Mouse (Mus musculus): ENCODE results near the gene Cyp17a1. TPM values are rescaled to one million over a fixed set of nuclear protein-coding genes. Genes with fewer than 3 reads are reported as not detected.

Gene Cyp17a1
- polyA plus RNA-seq, 1 experiment from 2014 or later = not detected

DNA sequence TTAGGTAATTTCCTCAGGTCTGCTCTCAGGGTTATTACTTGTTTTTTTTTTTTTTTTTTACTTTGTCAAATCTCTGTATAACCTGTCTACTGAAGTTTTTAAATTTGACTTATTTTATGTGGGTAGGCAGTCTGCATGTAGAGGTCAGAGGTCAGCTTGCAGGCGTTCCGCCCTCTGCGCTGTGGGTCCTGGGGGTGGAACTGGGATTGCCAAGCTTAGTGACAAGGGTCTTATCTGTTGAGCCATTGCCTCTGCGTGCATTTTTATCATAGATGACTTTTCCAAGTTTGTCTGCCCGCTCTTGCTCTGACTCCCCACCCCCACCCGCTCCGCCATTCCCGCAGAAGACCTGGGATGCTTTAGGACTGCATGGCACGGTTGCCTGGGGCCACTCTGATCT is 37.2 kb downstream of the Cyp17a1 start:
- Histone ChIP-seq H3K9me3 (no peaks in the 10 kb centered on the region), H3K4me2 (no peak overlapping the region), H3K27me3 (no peaks in the 10 kb centered on the region), H3K4me3 (no peak overlapping the region), H3K4me1 (replicated peaks) (peaks cover 18% of the 10 kb centered on the region), H3K27ac (no peak overlapping the region), H3K36me3 (peaks cover 12% of the 10 kb centered on the region), H3K9ac (no peak overlapping the region)
- 65% methylated on average over 9 of the region's 9 CpGs for WGBS
- no peak for ATAC-seq (ENCODE audit: low FRiP score)

DNA sequence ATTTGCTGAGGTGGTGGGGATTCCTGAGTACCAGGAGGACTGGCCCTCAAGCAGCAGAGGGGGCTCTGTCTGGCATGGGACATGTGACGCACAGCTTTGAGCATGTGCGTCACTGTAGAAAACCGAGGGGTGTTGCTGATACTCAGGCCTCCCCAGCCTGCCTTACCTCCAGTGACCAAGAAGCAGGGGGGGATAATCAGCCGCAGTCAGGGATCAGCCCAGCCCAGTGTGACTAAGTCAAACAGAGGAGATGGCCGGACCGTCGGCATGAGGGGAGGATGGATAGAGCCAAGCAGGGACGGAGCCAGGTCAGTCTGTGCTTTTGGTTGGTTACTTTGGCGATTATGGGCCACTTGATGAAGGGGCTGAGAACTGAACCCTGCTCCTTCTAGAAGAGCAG is 41.3 kb downstream of the Cyp17a1 start:
- no peaks in the 10 kb centered on the region for H3K27me3 ChIP-seq
- H3K4me3 ChIP-seq = no peak overlapping the region
- ATAC-seq (ENCODE audit: low FRiP score) = no peak
- 86% methylated on average over 9 of the region's 9 CpGs for WGBS
- peaks cover 17% of the 10 kb centered on the region for H3K4me1 ChIP-seq (replicated peaks)
- 0 out of 2 replicates have a peak, but pooled peaks cover 3% of the 10 kb centered on the region for H3K36me3 ChIP-seq
- H3K27ac ChIP-seq = no peak overlapping the region
- H3K9ac ChIP-seq = no peak overlapping the region
- H3K4me2 ChIP-seq = no peak overlapping the region
- H3K9me3 ChIP-seq = no peaks in the 10 kb centered on the region

DNA sequence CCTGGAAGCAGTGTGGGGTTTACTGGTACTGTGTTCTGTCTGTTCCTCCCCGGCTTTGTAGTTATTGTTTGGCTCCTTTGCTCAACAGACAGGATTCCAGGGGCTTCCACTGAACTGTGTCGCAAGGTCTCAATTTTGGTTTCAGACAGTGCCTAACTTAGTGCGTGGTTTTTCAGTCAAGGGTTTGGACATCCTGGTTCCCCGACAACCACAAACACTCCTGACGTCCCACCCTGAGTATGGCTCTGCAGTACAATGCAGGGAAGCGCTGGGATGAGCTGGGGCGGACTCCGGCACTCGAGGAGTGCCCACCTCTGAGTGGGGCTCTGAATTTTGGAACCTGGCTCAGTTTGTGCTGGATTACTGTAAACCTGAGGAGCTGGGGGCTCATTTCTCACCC is 43.2 kb downstream of the Cyp17a1 start:
- Histone ChIP-seq H3K36me3 (peaks cover 13% of the 10 kb centered on the region), H3K27me3 (no peaks in the 10 kb centered on the region), H3K27ac (no peak overlapping the region), H3K9me3 (no peaks in the 10 kb centered on the region), H3K4me2 (no peak overlapping the region), H3K4me3 (no peak overlapping the region), H3K4me1 (replicated peaks) (peaks cover 14% of the 10 kb centered on the region), H3K9ac (no peak overlapping the region)
- no peak for ATAC-seq (ENCODE audit: low FRiP score)
- 76% methylated on average over 9 of the region's 9 CpGs for WGBS

DNA sequence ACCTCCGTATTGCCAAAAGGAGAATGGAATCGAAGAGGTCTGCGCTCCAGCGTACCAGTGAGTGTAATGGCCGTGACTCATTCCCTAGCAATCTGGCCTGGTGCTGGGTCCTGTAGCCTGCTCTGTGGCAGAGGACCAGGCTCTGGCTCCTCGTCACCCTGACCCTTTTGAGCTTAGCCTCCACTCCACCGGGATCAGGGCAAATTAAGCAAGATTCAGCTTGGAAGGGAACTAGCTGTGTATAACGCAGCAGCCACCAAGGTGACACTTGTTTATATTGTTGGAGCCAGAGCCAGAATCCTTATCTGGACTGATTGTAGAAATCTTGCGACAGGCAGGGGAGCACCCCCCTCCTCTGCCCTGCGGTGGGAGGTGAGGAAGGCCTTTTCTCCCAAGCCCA is 44.6 kb downstream of the Cyp17a1 start:
- Histone ChIP-seq H3K27me3 (no peaks in the 10 kb centered on the region), H3K27ac (no peak overlapping the region), H3K9ac (no peak overlapping the region), H3K36me3 (peaks cover 11% of the 10 kb centered on the region), H3K4me3 (no peak overlapping the region), H3K9me3 (no peaks in the 10 kb centered on the region), H3K4me1 (replicated peaks) (peaks cover 28% of the 10 kb centered on the region), H3K4me2 (no peak overlapping the region)
- ATAC-seq (ENCODE audit: low FRiP score) = no peak
- 90% methylated on average over 10 of the region's 10 CpGs for WGBS

DNA sequence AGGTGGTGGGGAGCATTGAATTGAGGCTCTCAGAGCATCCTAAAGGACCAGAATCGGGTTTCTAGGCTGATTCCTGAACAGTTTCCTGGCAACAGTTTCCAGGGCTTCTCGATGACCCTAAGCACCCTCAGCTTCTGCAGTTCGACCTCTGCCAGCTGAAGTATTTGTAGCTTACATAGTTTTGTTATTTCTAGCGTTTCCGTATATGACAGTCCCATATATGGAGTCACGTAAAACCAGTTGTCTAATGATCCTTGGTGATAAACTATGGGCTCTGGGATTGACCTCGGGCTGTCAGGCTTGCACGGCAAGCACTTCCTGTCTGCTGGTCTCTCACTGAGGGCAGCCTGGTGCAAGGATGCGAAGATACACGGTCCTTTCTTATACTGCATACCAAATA is 47.5 kb downstream of the Cyp17a1 start:
- Histone ChIP-seq H3K36me3 (peaks cover 11% of the 10 kb centered on the region), H3K4me3 (no peak overlapping the region), H3K9me3 (no peaks in the 10 kb centered on the region), H3K4me1 (replicated peaks) (peaks cover 57% of the 10 kb centered on the region), H3K9ac (no peak overlapping the region), H3K27me3 (no peaks in the 10 kb centered on the region), H3K4me2 (no peak overlapping the region), H3K27ac (no peak overlapping the region)
- no peak for ATAC-seq (ENCODE audit: low FRiP score)
- 71% methylated on average over 10 of the region's 10 CpGs for WGBS

DNA sequence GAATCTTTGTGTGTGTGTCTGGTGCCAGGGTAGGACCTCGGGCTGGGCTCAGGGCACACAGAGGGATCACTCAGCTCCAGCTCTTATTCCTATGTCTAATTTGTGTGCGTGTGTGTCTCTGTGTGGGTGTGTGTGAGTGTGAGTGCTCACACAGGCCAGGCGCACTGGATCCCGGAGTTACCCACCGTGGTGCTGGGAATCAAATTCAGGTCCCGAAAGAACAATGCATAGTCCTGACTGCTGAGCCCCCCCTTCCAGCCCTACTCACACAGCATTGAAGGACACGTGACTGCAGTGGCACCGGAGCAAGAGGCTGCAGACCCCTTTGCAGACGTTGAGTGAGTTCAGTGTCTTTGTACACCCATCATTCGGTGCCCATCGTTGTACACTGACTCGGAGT is 48.0 kb downstream of the Cyp17a1 start:
- Histone ChIP-seq H3K9ac (no peak overlapping the region), H3K4me1 (replicated peaks) (peaks cover 58% of the 10 kb centered on the region), H3K4me2 (no peak overlapping the region; the same call in 1 of the 2 replicates), H3K27me3 (no peaks in the 10 kb centered on the region), H3K36me3 (peaks cover 11% of the 10 kb centered on the region), H3K9me3 (no peaks in the 10 kb centered on the region), H3K4me3 (no peak overlapping the region), H3K27ac (peak overlapping the region; percentile 70)
- ATAC-seq (ENCODE audit: low FRiP score) = no peak
- 93% methylated on average over 12 of the region's 12 CpGs for WGBS

DNA sequence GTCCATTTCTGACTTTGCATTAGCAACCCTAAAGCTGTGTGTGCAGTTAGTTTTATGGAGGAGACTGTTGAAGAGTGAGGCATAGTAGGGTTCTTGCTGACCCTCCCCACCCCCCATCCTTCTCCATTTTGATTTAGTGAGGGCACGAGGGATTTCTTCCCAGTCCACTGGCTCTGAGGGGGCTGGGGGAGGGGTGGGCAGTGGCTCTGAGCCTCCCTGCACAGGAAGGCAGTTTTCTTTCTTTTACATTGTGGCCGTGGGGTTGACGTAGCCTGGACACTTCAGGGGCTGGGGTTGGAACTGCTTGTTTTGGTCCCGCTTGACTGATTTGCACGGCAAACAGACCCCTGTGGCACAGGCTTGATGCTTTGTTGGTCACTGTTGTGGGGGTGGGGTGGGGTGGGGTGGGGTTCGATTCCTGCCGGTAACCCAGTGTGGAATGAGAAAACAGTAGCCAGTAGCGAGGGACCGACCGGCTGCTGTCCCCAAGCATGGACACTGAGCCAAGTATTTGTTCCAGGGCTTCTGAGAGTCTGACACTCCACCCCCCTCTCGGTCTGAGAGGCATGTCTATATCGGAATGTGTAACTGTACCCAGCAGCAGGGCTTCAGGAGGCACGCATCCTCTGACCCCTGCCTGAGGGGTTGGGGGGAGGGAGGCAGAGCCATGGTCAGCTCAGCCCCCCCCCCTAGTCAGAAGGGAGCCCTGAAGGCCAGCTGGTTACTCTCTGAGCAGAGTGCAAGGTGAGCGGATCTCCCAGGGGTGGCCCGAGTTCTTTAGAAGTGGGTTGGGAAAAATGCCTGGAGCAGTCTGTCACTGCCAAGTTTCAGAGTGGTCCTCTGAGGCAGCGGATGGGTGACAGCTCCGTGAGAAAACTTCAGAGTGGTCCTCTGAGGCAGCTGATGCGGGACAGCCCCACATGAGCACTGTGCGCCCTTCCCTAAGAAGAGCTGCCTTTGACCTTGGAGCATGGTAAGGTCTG is 48.9 kb downstream of the Cyp17a1 start:
- Histone ChIP-seq H3K9me3 (no peaks in the 10 kb centered on the region), H3K27ac (peak overlapping the region; percentile 70), H3K36me3 (peaks cover 11% of the 10 kb centered on the region), H3K4me2 (peak overlapping the region; percentile 46), H3K9ac (peak overlapping the region; percentile 53), H3K4me1 (replicated peaks) (peaks cover 65% of the 10 kb centered on the region), H3K4me3 (peak overlapping the region; percentile 11; the same call in 1 of the 2 replicates), H3K27me3 (no peaks in the 10 kb centered on the region)
- peak; percentile 57 for ATAC-seq (ENCODE audit: low FRiP score)
- 17% methylated on average over 19 of the region's 19 CpGs for WGBS

DNA sequence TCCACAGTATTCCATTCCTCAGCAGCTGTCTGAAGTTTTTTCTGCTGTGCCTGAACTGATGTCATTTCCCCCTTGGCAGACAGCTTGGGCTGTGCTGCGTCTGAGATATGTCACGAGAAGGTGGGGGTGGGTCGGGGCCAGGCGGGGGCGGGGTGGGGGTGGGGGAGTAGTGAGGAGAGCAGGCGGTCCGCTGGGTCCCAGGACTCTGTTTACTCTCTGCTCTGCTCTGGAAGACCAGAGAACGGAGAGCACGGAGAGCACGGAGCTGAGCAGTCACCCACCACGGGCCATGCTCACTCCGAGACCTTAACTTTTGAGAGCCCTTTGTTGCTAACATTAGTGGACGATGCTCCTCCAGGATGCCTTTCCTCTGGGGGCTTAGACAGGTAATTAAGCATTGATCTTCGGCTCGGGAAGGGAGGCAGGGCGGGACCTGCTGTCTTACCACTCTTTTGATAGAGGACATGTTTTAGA is 49.7 kb downstream of the Cyp17a1 start:
- Histone ChIP-seq H3K9ac (peak overlapping the region; percentile 53; the same call in 1 of the 2 replicates), H3K4me1 (replicated peaks) (peaks cover 73% of the 10 kb centered on the region), H3K4me2 (peak overlapping the region; percentile 46), H3K27ac (peak overlapping the region; percentile 70), H3K9me3 (no peaks in the 10 kb centered on the region), H3K36me3 (peaks cover 11% of the 10 kb centered on the region), H3K27me3 (no peaks in the 10 kb centered on the region), H3K4me3 (peak overlapping the region; percentile 11; the same call in 1 of the 2 replicates)
- 4% methylated on average over 16 of the region's 16 CpGs for WGBS
- ATAC-seq (ENCODE audit: low FRiP score) = peak; percentile 47; the same call in 1 of the 2 replicates

DNA sequence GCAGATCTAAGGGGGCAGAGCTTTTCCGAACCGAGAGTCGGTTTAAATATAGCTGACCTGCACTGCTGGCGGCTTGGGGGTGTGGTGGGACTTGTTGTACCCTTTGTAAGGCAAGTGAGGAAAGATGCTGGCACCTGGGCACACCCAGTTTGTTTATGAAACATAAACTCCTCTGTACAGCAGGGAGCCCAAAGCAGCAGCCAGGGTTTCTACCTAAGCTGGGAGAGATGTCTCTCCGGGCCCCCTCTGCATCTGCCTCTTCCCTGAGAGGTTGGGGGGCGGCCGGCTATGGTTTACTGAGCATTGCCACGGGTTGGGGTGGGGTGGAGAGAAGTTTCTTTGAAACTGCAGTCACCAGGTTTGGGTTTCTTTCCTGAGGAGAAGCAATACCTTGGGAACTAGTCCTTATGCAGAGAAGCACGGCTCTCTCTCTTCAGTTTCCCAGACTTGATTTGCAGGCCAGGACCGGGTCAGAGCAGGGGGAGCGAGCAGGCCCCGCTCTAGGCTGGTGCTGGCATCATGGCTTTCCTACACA is 50.2 kb downstream of the Cyp17a1 start:
- H3K9ac ChIP-seq = peak overlapping the region; percentile 53; the same call in 1 of the 2 replicates

DNA sequence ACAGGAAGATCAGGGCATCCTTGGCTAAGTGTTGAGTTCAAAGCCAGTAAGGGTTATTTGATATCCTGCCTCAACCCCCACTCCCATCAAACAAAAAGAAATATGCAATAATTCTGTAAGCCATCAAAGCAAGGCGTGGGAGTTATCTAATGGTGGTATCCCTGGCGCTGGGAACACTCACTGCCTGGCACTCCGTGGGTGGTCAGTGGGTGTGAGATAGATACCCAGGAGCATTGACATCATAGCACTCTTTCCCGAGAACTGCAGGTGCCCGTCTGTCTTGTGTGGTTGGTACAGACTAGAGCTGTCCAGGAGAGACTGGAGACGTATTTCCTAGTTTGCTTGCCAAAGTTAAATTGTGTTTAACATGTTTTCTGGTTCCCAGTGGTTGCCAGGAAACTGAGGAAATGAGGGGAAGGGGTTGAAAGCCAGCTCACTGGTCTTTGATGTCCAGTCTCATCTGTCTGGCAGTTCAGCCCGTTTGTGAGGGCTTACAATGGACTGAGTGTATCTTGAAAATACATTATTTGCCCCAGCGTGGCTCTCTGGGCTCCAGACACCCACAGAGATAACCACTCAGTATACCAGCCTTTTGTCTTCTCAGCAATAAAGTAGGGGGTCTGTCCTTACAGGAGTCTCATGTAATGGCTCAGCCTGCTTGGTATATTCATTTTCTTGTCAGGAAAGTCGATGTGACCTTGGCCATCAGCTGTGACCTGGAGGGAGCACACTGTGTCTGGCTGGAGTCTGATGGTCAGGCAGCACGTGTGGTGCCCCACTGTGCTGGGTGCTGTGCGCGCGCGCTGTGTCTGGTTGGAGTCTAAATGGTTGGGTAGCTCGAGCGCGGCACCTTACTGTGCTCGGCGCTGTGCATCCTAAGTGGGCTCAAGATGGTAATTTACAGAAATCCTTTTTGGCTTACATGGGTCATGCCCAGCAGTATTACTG is 51.5 kb downstream of the Cyp17a1 start:
- Histone ChIP-seq H3K27me3 (no peaks in the 10 kb centered on the region), H3K9ac (0 out of 2 replicates have a peak overlapping the region, but pooled peaks have one; percentile 29), H3K36me3 (peaks cover 11% of the 10 kb centered on the region), H3K4me3 (no peak overlapping the region), H3K4me2 (no peak overlapping the region), H3K27ac (peak overlapping the region; percentile 70), H3K4me1 (replicated peaks) (peaks cover 74% of the 10 kb centered on the region), H3K9me3 (no peaks in the 10 kb centered on the region)
- no peak for ATAC-seq (ENCODE audit: low FRiP score)
- WGBS = 45% methylated on average over 19 of the region's 19 CpGs

More for the DNA sequence above, 50.2 kb downstream of the Cyp17a1 start:
- H3K9me3 ChIP-seq = no peaks in the 10 kb centered on the region
- H3K36me3 ChIP-seq = peaks cover 11% of the 10 kb centered on the region
- H3K4me3 ChIP-seq = no peak overlapping the region
- H3K4me1 ChIP-seq (replicated peaks) = peaks cover 78% of the 10 kb centered on the region
- 0 out of 2 replicates have a peak, but pooled peaks have one; percentile 25 for ATAC-seq (ENCODE audit: low FRiP score)
- H3K27ac ChIP-seq = peak overlapping the region; percentile 70
- H3K27me3 ChIP-seq = no peaks in the 10 kb centered on the region
- peak overlapping the region; percentile 46 for H3K4me2 ChIP-seq
- WGBS = 34% methylated on average over 12 of the region's 12 CpGs

DNA sequence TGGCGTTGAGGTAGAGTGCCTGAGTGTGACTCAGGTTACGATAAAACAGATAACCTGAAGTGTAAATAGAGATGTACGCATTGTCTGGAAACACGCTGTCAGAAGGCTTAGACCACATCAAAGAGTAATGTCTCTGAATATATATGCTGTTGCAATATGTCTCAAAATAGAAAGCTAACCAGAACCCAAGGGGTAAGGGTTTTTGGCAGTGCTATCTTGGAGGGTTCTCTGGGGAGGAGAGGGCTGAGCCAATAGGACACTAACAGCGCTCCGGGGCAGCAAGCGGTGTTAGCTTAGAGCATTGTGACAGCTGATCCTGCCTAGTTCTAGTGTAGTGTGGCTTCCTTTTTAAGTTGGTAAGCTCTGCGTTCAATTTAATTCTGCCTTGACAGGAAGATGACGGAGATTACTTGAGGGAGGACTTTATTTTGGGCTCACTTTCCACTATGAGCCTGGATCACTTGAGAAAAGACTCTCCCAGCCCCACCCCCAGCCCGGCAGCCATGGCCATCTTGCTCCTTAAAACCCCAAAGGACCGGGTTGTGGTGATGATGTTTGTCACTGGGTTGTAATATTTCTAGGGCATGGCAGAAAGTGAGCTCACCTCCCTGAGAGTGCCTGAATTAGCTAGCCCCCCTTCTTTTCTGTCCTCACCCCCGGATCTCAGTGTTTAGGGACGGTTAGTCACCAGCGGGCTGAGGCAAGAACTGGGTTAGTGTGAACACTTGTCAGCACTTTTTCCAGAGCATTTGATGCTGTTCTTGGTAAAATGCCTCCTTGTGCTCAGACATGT is 52.8 kb downstream of the Cyp17a1 start:
- Histone ChIP-seq H3K4me3 (no peak overlapping the region), H3K27me3 (no peaks in the 10 kb centered on the region), H3K9ac (no peak overlapping the region), H3K4me2 (no peak overlapping the region), H3K36me3 (peaks cover 5% of the 10 kb centered on the region), H3K27ac (peak overlapping the region; percentile 70; the same call in 1 of the 2 replicates), H3K4me1 (replicated peaks) (peaks cover 73% of the 10 kb centered on the region), H3K9me3 (no peaks in the 10 kb centered on the region)
- 80% methylated on average over 14 of the region's 14 CpGs for WGBS
- ATAC-seq (ENCODE audit: low FRiP score) = no peak
